Mouse (Mus musculus) hindbrain, embryonic 10.5 days (tissue): ENCODE results near the gene Ddx23. TPM values are rescaled to one million over a fixed set of nuclear protein-coding genes. Genes with fewer than 3 reads are reported as not detected.

ENCODE experiments used
- DNase-seq: peaks from one replicate; pipeline ENCODE4 v3.0.0-alpha.2; 2017; ENCODE audit warnings: low spot score
- H3K27ac ChIP-seq: fragments of 300-500 bp; sonication (generic); 2 replicates; pipeline ENCODE4 v1.5.1; 2016; ENCODE audit warnings: mild to moderate bottlenecking, moderate library complexity
- H3K27me3 ChIP-seq: fragments of 300-500 bp; sonication (generic); 2 replicates; pipeline ENCODE4 v1.6.1; 2016; ENCODE audit warnings: mild to moderate bottlenecking; ENCODE audit not compliant: poor library complexity, insufficient read depth, severe bottlenecking
- H3K36me3 ChIP-seq: fragments of 300-500 bp; sonication (generic); 2 replicates; pipeline ENCODE4 v1.6.1; 2016; ENCODE audit warnings: mild to moderate bottlenecking, moderate library complexity
- H3K4me1 ChIP-seq: fragments of 300-500 bp; sonication (generic); replicated peaks from 2 replicates; pipeline ENCODE4 v1.6.1; 2016; ENCODE audit warnings: mild to moderate bottlenecking
- H3K4me3 ChIP-seq: fragments of 300-500 bp; sonication (generic); 2 replicates; pipeline ENCODE4 v1.5.1; 2016; ENCODE audit warnings: mild to moderate bottlenecking, moderate library complexity
- H3K9me3 ChIP-seq: fragments of 300-500 bp; sonication (generic); 2 replicates; pipeline ENCODE4 v1.6.1; 2016; ENCODE audit warnings: mild to moderate bottlenecking, moderate library complexity
- WGBS: fragments of 180-500 bp; shearing (Covaris S2); methylation state at CpG from one replicate; pipeline ENCODE4 v1.1.7; 2016; 5-methylcytosine and 5-hydroxymethylcytosine counted together
- polyA plus RNA-seq: library from polyadenylated mRNA; unstranded; fragments of >200 nt; fragmentation: Nextera tagmentation; extraction: Ambion mirVana; gene quantifications from 2 replicates; pipeline ENCODE4 v1.2.1, GENCODE M21; 2016

Ddx23 gene
- polyA plus RNA-seq, 1 experiment from 2014 or later, result 22.8 TPM

DNA sequence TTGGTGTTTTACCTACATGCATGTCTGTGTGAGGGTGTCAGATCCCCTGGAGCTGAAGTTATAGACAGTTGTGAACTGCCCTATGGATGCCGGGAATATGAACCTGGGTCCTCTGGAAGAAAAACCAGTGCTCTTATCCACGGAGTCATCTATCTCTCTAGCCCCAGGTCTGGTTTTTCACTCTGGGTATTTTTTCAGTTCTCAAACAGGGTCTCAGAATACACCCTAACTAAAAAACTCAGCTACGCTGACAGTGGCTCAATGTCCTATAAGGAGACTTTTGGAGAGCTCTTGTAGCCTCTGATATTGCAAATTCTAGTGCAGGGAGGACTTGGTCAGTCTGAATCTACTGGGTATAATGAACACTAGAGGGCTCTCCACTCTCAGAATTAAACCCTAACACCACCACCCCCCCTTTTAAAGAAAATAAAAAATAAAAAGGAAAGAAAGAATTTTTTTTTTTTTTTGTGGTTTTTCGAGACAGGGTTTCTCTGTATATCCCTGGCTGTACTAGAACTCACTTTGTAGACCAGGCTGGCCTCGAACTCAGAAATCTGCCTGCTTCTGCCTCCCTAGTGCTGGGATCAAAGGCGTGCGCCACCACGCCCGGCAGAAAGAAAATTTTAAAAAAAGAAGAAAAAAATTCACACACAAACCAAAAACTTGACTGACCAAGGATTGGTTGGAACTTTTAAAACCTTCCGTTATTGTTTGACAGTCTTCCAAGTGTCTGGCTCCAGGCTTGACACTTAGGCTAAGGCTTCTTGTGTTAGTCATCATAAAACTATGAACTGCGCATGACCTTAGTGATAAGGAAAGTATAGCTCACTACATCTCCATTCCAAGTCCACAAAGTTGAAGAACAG, 1.6 kb upstream of the Ddx23 start:
- H3K36me3 ChIP-seq, result peaks cover 17% of the 10 kb centered on the region
- H3K9me3 ChIP-seq, result no peaks in the 10 kb centered on the region
- WGBS, result 81% methylated on average over 11 of the region's 11 CpGs
- no peak overlapping the region for H3K27ac ChIP-seq
- peaks cover 15% of the 10 kb centered on the region for H3K4me1 ChIP-seq
- H3K27me3 ChIP-seq, result no peaks in the 10 kb centered on the region
- no peak for DNase-seq
- H3K4me3 ChIP-seq, result no peak overlapping the region

DNA sequence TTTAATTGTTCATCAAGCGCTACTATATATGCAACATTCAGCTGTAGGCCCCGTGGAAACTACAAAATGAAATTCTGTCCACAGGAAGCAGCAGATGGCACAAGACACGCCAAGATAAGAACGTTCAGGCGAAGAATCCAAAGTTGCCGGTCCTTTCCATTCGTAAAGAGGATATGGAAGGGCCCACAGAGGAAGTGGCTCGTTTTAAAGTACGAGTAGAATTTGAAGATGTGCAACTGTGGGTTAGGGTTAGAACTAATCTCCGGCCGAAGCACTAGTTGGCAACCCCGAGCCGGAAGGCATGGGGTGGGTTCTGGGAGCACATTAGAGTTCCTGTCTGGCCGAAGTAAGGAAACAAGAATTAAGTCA, 512 bp downstream of the Ddx23 start:
- WGBS, result 2% methylated on average over 14 of the region's 14 CpGs
- Histone ChIP-seq H3K27me3 (no peaks in the 10 kb centered on the region), H3K9me3 (peaks cover 3% of the 10 kb centered on the region; the same call in 1 of the 2 replicates), H3K27ac (peak overlapping the region; percentile 98), H3K36me3 (peaks cover 38% of the 10 kb centered on the region), H3K4me3 (peak overlapping the region; percentile 91), H3K4me1 (peaks cover 15% of the 10 kb centered on the region)
- DNase-seq, result no peak

DNA sequence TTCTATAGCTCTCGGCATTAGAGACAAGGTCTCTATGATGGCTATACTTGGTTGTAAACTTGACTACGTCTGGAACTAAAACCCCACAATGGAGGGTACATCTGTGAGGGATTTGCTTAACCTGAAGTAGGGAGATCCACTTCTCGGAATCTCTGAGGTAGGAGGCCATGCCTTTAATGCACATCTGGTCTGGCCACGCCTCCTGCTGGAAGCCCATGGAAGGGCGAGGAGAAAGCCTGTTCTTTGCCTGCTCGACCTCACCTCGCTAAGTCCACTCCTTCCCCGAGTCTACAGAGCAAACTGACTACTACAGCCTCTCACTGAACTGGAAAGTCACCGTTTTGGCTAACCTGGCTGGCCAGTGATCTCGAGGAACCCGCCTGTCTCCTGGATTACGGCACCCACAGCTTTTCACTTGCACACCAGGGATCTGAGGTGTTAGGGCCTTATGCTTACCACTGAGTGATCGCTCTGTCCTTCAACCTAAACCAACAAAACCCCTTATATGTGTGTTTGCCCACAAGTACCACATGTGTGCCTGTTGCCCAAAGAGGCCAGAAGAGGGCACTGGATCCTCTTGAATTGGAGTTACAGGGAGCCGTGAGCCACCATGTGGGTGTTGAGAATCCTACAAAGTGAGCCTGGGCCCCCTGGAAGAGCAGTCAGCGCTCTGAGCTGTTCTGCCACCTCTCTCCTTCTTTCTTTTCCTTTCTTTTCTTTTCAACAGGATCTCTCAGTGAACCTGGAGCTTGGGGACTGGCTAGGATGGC, 5.5 kb downstream of the Ddx23 start:
- H3K4me3 ChIP-seq, result no peak overlapping the region
- 87% methylated on average over 15 of the region's 15 CpGs for WGBS
- H3K9me3 ChIP-seq, result peaks cover 3% of the 10 kb centered on the region; the same call in 1 of the 2 replicates
- peaks cover 12% of the 10 kb centered on the region for H3K4me1 ChIP-seq
- no peak overlapping the region for H3K27ac ChIP-seq
- peaks cover 89% of the 10 kb centered on the region for H3K36me3 ChIP-seq
- no peak for DNase-seq
- H3K27me3 ChIP-seq, result no peaks in the 10 kb centered on the region

DNA sequence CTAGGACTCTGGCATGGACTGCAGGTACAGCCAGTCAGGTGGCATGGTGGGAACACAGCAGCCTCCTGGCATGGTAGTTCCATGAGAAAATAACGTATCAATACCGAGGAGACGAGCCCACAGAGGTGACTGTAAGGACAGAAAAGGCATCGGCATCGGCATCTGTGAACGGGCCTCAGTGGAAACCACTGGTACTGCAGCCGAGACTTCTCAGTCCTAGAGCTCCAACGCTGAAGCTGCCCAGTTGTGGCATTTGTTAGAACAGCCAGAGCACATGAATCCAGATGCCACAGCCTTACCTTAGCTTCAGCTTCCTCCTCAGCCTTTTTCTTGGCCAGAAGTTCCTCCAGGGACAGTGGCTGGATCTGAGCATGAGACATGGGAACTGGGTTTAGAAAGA, 10.5 kb downstream of the Ddx23 start:
- Histone ChIP-seq H3K4me3 (no peak overlapping the region), H3K27ac (no peak overlapping the region), H3K9me3 (no peaks in the 10 kb centered on the region), H3K27me3 (no peaks in the 10 kb centered on the region), H3K4me1 (no peaks in the 10 kb centered on the region), H3K36me3 (peaks cover 100% of the 10 kb centered on the region)
- DNase-seq, result no peak
- 96% methylated on average over 8 of the region's 8 CpGs for WGBS

DNA sequence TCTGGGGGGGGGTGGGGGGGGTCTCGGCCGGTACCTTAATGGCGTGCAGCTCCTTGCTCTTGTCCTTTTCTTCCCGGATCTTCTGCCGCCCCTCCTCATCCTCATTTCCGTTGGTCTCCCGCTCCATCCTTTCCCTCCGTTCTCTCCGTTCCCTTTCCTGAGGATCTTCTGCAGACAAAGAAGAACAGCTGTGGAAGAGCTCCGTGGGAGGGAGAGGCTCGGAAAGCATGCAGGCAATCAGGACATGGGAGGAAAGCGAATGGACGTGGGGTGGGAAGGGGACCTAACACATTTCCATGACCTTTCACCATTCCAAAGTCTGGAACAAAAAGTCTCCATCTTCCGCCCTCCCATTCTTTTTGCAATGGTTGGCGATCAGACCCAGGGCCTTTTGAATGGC, 11.3 kb downstream of the Ddx23 start:
- Histone ChIP-seq H3K27me3 (no peaks in the 10 kb centered on the region), H3K4me1 (no peaks in the 10 kb centered on the region), H3K27ac (no peak overlapping the region), H3K36me3 (peaks cover 100% of the 10 kb centered on the region), H3K9me3 (no peaks in the 10 kb centered on the region), H3K4me3 (no peak overlapping the region)
- no peak for DNase-seq
- 90% methylated on average over 15 of the region's 15 CpGs for WGBS

DNA sequence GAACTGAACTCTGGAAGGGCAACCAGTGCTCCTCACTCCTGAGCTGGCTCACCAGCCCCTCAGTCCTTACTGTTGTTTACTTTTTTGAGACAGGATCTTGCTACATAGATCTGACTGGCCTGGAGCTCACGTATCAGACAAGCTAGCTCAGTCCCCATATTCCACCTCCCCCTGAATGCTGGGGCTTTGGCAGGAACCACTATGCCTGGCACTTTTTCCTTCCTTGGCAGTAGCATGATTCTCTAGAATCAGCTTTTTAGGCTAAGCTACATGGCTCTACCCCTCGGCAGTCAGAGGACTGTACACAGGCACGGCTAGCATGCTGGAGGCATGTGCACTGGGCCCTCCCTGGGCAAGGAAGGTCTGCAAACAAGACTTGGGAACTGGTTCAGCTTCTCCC, 14.6 kb downstream of the Ddx23 start:
- H3K27me3 ChIP-seq, result no peaks in the 10 kb centered on the region
- WGBS, result 95% methylated on average over 3 of the region's 3 CpGs
- peaks cover 100% of the 10 kb centered on the region for H3K36me3 ChIP-seq
- no peak overlapping the region for H3K27ac ChIP-seq
- H3K4me3 ChIP-seq, result no peak overlapping the region
- H3K9me3 ChIP-seq, result no peaks in the 10 kb centered on the region
- no peak for DNase-seq
- no peaks in the 10 kb centered on the region for H3K4me1 ChIP-seq

DNA sequence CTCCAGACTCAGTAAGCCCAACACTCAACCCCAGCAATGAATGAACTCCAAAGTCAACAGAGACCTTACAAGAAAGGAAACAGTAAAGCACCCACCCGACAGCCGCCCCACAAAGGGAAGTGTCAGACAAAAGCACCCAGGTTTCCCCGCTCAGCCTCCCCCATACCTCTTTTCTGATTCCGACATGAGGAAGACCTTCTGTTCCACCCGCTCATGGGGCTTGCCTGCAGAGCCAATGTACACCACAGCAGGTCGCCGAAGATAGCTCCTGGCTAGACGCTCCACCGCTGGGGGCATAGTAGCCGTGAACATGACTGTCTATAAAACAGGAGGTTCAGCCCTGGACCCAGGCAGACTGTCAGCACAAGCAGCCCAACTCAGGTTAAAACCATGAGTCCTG, 15.4 kb downstream of the Ddx23 start:
- peaks cover 100% of the 10 kb centered on the region for H3K36me3 ChIP-seq
- no peak overlapping the region for H3K27ac ChIP-seq
- DNase-seq, result no peak
- 87% methylated on average over 10 of the region's 10 CpGs for WGBS
- no peaks in the 10 kb centered on the region for H3K27me3 ChIP-seq
- H3K9me3 ChIP-seq, result no peaks in the 10 kb centered on the region
- no peaks in the 10 kb centered on the region for H3K4me1 ChIP-seq
- no peak overlapping the region for H3K4me3 ChIP-seq

DNA sequence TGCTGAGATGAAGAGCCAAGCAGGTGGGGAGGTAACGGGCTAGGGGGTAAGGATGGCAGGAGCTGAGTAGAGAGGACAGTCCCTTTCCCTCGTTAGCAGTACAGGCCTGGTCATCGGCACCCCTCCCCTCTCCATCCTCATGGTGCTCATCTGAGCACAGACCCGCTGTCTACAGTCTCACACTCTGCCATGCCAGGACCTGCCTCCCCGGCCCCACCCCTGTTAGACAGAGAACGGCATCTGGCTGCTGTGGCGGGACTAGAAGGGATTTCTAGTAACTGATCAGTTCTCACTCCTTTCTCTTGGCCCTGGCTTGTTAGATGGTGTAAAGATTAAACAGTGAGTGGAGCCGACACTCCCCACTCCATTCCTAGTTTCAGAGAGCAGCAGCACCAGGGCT, 16.0 kb downstream of the Ddx23 start:
- Histone ChIP-seq H3K9me3 (no peaks in the 10 kb centered on the region), H3K27ac (no peak overlapping the region), H3K4me3 (no peak overlapping the region), H3K27me3 (no peaks in the 10 kb centered on the region), H3K4me1 (no peaks in the 10 kb centered on the region), H3K36me3 (peaks cover 100% of the 10 kb centered on the region)
- 87% methylated on average over 8 of the region's 8 CpGs for WGBS
- DNase-seq, result no peak

DNA sequence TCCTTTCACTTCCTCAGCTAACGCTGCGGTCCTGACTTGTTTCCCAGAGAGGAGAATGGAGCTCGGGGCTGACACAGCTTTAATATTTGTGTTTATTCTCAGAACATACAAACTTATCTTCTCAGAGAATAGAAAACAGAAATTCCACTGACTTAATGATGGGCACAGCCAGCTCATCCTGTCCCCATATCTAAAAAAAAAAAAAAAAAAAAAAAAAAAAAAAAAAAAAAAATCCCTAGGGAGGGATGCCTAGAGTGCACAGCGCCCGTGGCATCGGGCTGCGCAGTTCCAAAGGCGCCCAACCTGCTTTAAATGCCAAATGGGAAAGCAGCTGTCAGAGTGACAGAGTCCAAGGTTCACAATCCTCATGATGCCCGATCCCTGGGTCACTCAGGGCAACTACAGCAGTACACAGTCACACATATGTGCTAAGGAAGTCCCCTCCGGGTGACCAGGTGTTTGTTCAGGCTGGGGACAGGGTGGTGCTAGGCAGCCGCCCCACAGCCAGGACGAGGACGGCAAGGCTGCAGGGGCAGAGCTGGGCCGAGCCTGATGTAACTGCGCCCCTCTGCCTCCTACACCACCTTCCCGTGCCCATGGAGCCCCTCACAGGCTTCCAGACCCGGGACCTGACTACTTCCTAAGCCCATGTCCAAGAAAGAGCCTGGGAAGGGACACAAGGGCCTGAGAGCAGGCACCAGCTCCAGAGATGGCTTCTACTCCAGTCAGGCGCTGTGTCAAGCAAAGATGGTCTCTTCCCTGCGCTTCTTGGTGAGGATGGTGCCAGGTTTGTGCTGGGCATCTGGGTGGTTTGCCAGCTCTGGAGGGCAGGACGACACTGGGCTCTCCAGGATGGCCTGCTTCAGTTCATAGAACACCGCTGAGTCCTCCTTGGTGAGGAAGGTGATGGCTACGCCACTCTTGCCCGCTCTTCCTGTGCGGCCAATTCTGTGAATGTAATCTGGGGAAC, 17.4 kb downstream of the Ddx23 start:
- no peak for DNase-seq
- peaks cover 100% of the 10 kb centered on the region for H3K36me3 ChIP-seq
- no peaks in the 10 kb centered on the region for H3K27me3 ChIP-seq
- no peaks in the 10 kb centered on the region for H3K4me1 ChIP-seq
- H3K9me3 ChIP-seq, result no peaks in the 10 kb centered on the region
- H3K4me3 ChIP-seq, result no peak overlapping the region
- WGBS, result 94% methylated on average over 24 of the region's 24 CpGs
- no peak overlapping the region for H3K27ac ChIP-seq

DNA sequence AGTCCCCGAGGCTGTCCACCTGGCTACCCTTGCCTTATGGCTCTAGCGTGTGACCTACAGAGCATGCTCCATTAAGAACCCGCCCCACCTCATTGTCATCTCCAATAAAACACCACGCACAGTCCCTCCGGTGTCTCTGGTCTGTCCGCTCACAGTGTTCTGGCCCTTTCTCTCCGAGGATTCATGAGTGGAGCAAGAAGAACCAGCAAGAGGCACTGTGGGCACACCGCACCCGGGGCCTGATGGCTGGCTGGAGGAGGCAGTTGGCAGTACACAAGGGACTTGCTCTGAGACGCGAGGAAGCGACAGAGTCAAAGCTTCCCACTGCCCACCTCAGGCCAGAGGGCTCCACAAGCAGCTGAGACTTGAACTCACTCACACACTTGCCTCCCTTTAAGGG, 18.3 kb downstream of the Ddx23 start:
- no peak overlapping the region for H3K4me3 ChIP-seq
- WGBS, result 90% methylated on average over 12 of the region's 12 CpGs
- H3K9me3 ChIP-seq, result no peaks in the 10 kb centered on the region
- DNase-seq, result peak; percentile 3
- H3K36me3 ChIP-seq, result peaks cover 100% of the 10 kb centered on the region
- no peaks in the 10 kb centered on the region for H3K27me3 ChIP-seq
- H3K4me1 ChIP-seq, result 0 out of 2 replicates have a peak, but pooled peaks cover 2% of the 10 kb centered on the region
- H3K27ac ChIP-seq, result no peak overlapping the region

DNA sequence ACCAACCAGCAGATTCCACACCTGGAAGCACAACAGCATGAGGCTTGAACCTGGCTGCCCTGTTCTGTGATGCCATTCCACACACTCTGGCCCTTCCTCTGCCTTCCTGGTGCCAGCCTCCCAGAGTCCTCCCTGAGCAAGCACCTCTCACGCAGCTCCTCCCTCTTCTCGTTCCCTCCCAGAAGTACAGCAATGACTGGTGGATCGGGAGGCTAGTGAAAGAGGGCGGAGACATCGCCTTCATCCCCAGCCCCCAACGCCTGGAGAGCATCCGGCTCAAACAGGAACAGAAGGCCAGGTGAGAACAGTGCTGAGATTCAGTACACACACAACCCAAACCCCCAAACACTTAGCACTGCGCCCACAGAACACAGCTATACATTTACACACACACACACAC, 22.5 kb downstream of the Ddx23 start:
- Histone ChIP-seq H3K27me3 (peaks cover 28% of the 10 kb centered on the region), H3K4me1 (peaks cover 29% of the 10 kb centered on the region), H3K36me3 (peaks cover 64% of the 10 kb centered on the region), H3K4me3 (no peak overlapping the region), H3K9me3 (no peaks in the 10 kb centered on the region), H3K27ac (no peak overlapping the region)
- 43% methylated on average over 8 of the region's 8 CpGs for WGBS
- no peak for DNase-seq

DNA sequence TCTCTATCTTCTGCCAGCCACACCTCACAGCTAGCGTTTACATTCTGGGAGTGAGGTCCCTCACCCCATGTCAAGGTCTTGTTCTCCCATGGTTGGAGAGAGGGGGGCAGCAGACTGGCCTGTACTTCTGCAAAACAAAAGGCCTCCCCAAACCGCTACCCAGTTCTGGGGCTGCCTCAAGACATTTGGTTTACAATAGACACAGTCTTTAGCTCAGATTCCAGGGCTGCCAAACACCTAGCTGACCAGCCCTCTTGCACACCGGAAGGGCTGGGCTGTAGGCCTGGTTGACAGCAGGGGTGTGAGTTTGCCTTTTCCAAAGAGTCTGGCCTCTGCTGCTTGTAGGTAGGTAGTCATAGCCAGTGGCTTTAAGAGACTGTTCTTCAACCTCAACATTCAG, 25.5 kb downstream of the Ddx23 start:
- WGBS, result 35% methylated on average over 3 of the region's 3 CpGs
- peaks cover 54% of the 10 kb centered on the region for H3K27me3 ChIP-seq
- no peak overlapping the region; the same call in 1 of the 2 replicates for H3K4me3 ChIP-seq
- H3K27ac ChIP-seq, result no peak overlapping the region
- H3K9me3 ChIP-seq, result no peaks in the 10 kb centered on the region
- no peak for DNase-seq
- H3K4me1 ChIP-seq, result peaks cover 59% of the 10 kb centered on the region
- peaks cover 34% of the 10 kb centered on the region for H3K36me3 ChIP-seq
